Mouse (Mus musculus) Patski (cell line): ENCODE results near the gene Pde9a. TPM values are rescaled to one million over a fixed set of nuclear protein-coding genes. Genes with fewer than 3 reads are reported as not detected.

Experiments
- ATAC-seq: fragments of 100-300 bp; one replicate; pipeline ENCODE4 v1.8.0; 2021
- CTCF ChIA-PET: fragments of 350-600 bp; sonication (Branson Sonifier 250); formaldehyde crosslinking; loops from one replicate; lab custom pipeline; 2022; ENCODE audit warnings: inconsistent platforms; lab: Charles Lee
- POLR2A ChIA-PET: fragments of 350-600 bp; sonication (Branson Sonifier 250); formaldehyde crosslinking; loops from one replicate; lab custom pipeline; 2022; ENCODE audit warnings: antibody characterized with exemption, inconsistent platforms; lab: Charles Lee
- DNase-seq: peaks from one replicate; pipeline ENCODE4 v3.0.0-alpha.2; 2011; ENCODE audit warnings: low read depth, low spot score
- H3K27me3 ChIP-seq: fragments of 371-371 bp; one replicate; pipeline ENCODE4 v1.5.1; 2021
- CTCF ChIP-seq: fragments of 100-300 bp; IDR thresholded peaks from one replicate; pipeline ENCODE4 v1.5.1; 2021
- in situ Hi-C: fragments of 300-500 bp; cut with MboI; formaldehyde crosslinking; loops from 3 replicates; pipeline ENCODE4 v1.11.1; 2018; ENCODE audit warnings: low pct_unique_long_range_greater_than_20kb, mixed read lengths
- polyA plus RNA-seq: library from polyadenylated mRNA; unstranded; gene quantifications from one replicate; pipeline ENCODE4 v1.2.3, GENCODE M21; 2021

The Pde9a gene
- polyA plus RNA-seq, 1 experiment from 2014 or later = not detected

DNA sequence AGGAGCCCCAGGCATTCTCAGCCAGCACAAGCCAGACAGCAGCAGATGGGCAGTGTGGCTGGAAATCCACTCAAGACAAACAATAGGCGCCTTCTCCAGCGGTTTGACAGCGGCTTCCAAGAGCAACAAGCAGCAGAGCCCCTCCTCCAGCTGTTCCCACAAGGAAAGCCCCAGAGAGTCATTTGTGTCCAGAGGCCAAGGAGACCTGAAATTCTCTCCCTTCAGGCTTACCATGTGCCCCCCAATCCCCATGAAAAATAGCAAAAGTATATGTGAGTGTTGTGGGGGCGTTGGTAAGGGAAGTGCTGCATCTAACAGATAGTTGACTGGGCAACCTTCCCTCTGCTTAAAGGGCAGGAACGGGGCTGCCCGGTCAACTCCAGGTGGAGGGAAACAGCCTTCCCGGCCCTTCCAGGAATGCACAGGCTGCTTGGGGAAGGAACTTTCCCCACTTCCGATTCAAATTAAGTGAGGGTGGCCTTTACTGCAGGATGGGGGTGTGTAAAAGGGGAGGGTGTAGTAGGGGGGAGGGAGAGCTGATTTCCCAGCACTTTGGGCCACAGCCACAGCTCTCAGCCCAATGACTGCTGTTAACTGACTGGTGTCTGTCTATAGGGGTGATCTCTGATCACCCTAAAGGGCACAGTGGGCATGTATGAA lies 912 bp upstream of the Pde9a start:
- ATAC-seq = no peak
- no peak for DNase-seq
- TF ChIP-seq CTCF = no peak
- ChIA-PET CTCF (no interaction called here), POLR2A (no interaction called here)
- in situ Hi-C loops = no loop called here
- peaks cover 29% of the 10 kb centered on the region for H3K27me3 ChIP-seq

DNA sequence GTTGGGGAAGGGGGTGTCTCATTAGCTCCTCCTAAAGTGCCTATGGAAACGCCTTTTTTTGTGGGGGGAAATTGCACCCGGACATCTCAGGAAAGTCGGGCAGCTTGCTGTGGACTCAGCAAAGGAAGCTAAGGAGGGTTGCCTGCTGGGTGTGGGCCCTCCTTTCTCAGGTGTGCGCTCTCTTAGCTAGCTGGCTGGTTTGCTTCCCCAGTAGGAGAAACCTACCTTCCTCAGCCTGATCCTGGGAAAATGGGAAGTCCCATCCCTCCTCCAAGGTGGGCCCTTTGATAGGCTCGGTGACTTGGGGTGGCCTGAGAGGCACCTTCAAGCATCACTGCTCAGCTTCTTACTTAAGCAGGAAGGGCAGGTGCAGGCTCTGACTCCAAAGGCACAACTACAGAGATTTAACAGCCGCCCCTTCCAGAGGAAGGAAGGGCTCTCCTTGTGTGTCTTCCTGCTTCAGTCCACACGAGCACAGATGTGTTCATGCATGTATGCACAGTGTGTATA lies 811 bp downstream of the Pde9a start:
- ATAC-seq (no peak), DNase-seq (no peak)
- peaks cover 35% of the 10 kb centered on the region for H3K27me3 ChIP-seq
- no peak for TF ChIP-seq CTCF
- ChIA-PET POLR2A (no interaction called here), CTCF (no interaction called here)
- in situ Hi-C loops = no loop called here

GRCm38 (mm10) chr17:31389432-31390050 lies 3.5 kb downstream of the Pde9a start:
- ChIA-PET CTCF (no interaction called here), POLR2A (no interaction called here)
- in situ Hi-C loops = no loop called here
- DNase-seq = no peak
- H3K27me3 ChIP-seq = peaks cover 41% of the 10 kb centered on the region
- no peak for TF ChIP-seq CTCF
- no peak for ATAC-seq

DNA sequence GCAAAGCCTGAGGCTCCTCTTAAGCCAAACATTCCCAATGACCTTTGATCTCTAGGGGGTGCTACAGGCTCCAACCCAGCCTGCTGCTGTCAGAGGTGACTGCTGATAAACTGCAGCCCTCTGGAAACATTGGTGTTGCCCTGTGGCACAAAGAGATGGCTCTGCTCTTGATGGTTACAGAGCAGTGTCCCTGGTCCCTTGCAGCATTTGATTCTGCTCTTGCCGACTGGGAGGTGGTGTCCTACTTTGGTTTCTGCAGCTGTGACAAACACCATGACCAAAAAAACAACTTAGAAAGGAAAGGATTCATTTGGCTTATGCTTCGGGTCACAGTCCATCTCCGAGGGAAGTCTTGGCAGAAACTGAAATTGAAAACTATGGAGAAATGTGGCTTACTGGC lies 5.5 kb downstream of the Pde9a start:
- ATAC-seq = no peak
- TF ChIP-seq CTCF = no peak
- peaks cover 33% of the 10 kb centered on the region for H3K27me3 ChIP-seq
- CTCF ChIA-PET = no interaction called here
- DNase-seq = no peak
- in situ Hi-C loops = no loop called here
- POLR2A ChIA-PET = no interaction called here

GRCm38 (mm10) chr17:31392041-31392440 lies 6.0 kb downstream of the Pde9a start:
- CTCF ChIA-PET = no interaction called here
- no peak for ATAC-seq
- in situ Hi-C loops = no loop called here
- no peak for DNase-seq
- TF ChIP-seq CTCF = no peak
- POLR2A ChIA-PET = no interaction called here
- peaks cover 30% of the 10 kb centered on the region for H3K27me3 ChIP-seq

GRCm38 (mm10) chr17:31393811-31394210 lies 7.8 kb downstream of the Pde9a start:
- ChIA-PET POLR2A (no interaction called here), CTCF (no interaction called here)
- H3K27me3 ChIP-seq = peaks cover 18% of the 10 kb centered on the region
- ATAC-seq (no peak), DNase-seq (no peak)
- in situ Hi-C loops = no loop called here
- TF ChIP-seq CTCF = no peak

- H3K27me3 ChIP-seq = peaks cover 6% of the 10 kb centered on the region
- ATAC-seq (no peak), DNase-seq (no peak)
- CTCF ChIA-PET = no interaction called here
- no peak for TF ChIP-seq CTCF
- POLR2A ChIA-PET = no interaction called here
- in situ Hi-C loops = no loop called here
Observed at GRCm38 (mm10) chr17:31400294-31400693, 14.3 kb downstream of the Pde9a start.

DNA sequence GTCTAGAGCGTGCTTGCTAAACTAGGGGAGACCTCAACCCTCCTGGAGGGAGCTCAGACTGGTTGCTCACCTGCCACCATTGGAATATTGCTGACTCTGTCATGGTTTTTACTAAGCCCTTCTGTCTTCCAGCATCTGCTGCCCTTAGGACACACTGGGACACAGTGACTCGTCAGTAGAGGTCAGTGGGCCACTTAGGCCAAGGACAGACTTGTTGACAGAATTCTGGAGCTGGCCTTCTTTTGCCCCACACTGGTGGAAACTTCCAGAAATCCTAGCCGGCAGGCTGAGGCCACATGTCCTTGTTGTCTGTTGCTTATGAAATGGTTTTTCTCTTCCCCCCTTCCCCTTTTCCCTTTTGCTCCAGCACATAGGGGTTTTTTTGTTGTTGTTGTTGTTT lies 15.2 kb downstream of the Pde9a start:
- no peak for ATAC-seq
- no peak for TF ChIP-seq CTCF
- no peak for DNase-seq
- peaks cover 6% of the 10 kb centered on the region for H3K27me3 ChIP-seq
- ChIA-PET POLR2A (no interaction called here), CTCF (no interaction called here)
- in situ Hi-C loops = no loop called here

DNA sequence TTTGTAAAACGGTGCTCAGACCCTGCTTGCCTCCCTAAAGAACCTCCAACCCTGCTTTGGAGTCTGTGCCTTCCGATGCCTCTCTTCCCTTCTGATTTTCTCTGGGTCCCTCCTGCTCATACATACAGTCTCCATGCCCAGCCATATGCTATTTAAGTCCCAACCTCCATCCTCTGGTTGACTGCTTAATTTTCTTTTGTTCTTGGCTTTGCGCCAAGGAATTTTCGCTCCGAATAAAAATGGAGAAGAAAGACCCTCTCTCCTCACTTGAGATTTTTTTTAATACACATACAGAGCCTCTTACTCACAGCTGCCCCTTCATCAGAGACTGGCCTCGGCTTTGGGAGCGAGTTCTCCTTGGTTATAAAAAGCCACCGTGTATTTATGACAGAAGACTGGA lies 16.7 kb downstream of the Pde9a start:
- H3K27me3 ChIP-seq = peaks cover 3% of the 10 kb centered on the region
- ATAC-seq (no peak), DNase-seq (no peak)
- POLR2A ChIA-PET = no interaction called here
- CTCF ChIA-PET = no interaction called here
- TF ChIP-seq CTCF = no peak
- in situ Hi-C loops = no loop called here

- no peak for DNase-seq
- POLR2A ChIA-PET = interaction anchor here (0.5 to 1.0 kb wide), 3 partner anchors 22 to 1373 kb away, joined by 3 to 8 read pairs (median 5); no protein-coding TSS in a partner anchor
- in situ Hi-C loops = no loop called here
- peaks cover 3% of the 10 kb centered on the region for H3K27me3 ChIP-seq
- ATAC-seq = no peak
- CTCF ChIA-PET = no interaction called here
- TF ChIP-seq CTCF = no peak
Observed at GRCm38 (mm10) chr17:31405694-31406227, 19.8 kb downstream of the Pde9a start.

DNA sequence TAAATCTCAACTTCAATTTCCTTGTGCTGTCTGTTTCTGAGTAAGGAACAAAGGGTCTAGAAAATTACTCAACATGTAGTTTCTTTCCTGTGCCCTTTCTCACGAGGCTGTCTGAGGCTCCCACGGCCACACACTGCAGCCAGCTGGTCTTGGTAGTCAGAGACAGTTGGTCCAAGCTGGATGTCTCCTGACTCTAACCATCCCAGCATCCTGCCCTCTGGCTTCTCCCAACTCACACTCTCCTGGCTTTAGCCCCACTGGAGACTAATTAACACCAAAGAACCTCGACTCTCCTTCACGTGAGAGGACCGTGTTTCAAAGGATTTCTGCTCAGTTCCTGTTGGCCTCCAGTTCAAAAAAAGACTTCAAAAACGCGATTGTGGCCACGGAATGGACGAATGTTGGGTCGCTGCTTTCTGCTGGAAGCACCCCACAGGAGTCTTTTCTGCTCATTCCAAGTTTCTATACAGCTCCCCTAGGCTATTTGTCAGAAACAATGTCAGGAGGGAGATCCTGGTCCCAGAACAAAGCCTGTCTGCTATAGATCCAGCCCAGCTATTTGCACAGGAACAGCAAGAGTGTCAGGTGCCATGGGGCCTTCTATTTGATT lies 23.8 kb downstream of the Pde9a start:
- TF ChIP-seq CTCF = no peak
- ATAC-seq (no peak), DNase-seq (no peak)
- in situ Hi-C loops = no loop called here
- peaks cover 1% of the 10 kb centered on the region for H3K27me3 ChIP-seq
- ChIA-PET POLR2A (no interaction called here), CTCF (no interaction called here)
